Mouse (Mus musculus) spleen, adult 2 months (tissue): Measurements from ENCODE around the gene Ntpcr.

Source experiments
- CTCF ChIP-seq: fragments of 200-500 bp; IDR thresholded peaks from 2 replicates; pipeline ENCODE4 v1.5.1; 2011; ENCODE audit warnings: mild to moderate bottlenecking, inconsistent platforms; ENCODE audit not compliant: insufficient read depth, insufficient read length, insufficient replicate concordance; ENCODE audit errors: extremely low read depth
- POLR2A ChIP-seq: fragments of 200-500 bp; IDR thresholded peaks from 2 replicates; pipeline ENCODE4 v1.6.1; 2011; ENCODE audit warnings: low read depth, low read length, inconsistent platforms

GRCm38 (mm10) chr8:125763066-125763786, 33.5 kb downstream of the Ntpcr start:
- TF ChIP-seq CTCF (no peak), POLR2A (no peak)
